Mouse (Mus musculus): ENCODE measurements around the gene Idi2.
"Not testable (repeated sequence)": the region's sequence is repeated elsewhere in the genome, so short reads cannot be mapped to it uniquely, and the experiment has no call there.

The Idi2 gene

GRCm38 (mm10) chr13:8952563-8952962 lies at the start of gene Idi2:
TSS of gene Idi2 (plus strand) at chr13:8952863.
- not testable (repeated sequence) for DNase-seq (ENCODE audit: low spot score in 2 of 2)

- not testable (repeated sequence) for DNase-seq (ENCODE audit: low spot score in 2 of 2)
Measured at GRCm38 (mm10) chr13:8905986-8906385, 46.7 kb upstream of the Idi2 start.

- DNase-seq (ENCODE audit: low spot score in 2 of 2): not testable (repeated sequence)
Measured at GRCm38 (mm10) chr13:8913890-8914289, 38.8 kb upstream of the Idi2 start.

GRCm38 (mm10) chr13:8933499-8933898 lies 19.2 kb upstream of the Idi2 start:
- DNase-seq (ENCODE audit: low spot score in 2 of 2): no peak

GRCm38 (mm10) chr13:8937611-8938140 lies 15.0 kb upstream of the Idi2 start:
- not testable (repeated sequence) for DNase-seq (ENCODE audit: low spot score in 2 of 2)

GRCm38 (mm10) chr13:8941110-8941509 lies 11.6 kb upstream of the Idi2 start:
- not testable (repeated sequence) for DNase-seq (ENCODE audit: low spot score in 2 of 2)

- not testable (repeated sequence) for DNase-seq (ENCODE audit: low spot score in 2 of 2)
Measured at GRCm38 (mm10) chr13:8941701-8942100, 11.0 kb upstream of the Idi2 start.

- not testable (repeated sequence) for DNase-seq (ENCODE audit: low spot score in 2 of 2)
Measured at GRCm38 (mm10) chr13:8943828-8944227, 8.8 kb upstream of the Idi2 start.

GRCm38 (mm10) chr13:8948131-8948530 lies 4.5 kb upstream of the Idi2 start, which contains the start of gene Gm9745:
TSS of gene Gm9745 (minus strand) at chr13:8948231.
- DNase-seq (ENCODE audit: low spot score in 2 of 2): not testable (repeated sequence)

GRCm38 (mm10) chr13:8955127-8955526 lies 2.5 kb downstream of the Idi2 start:
- not testable (repeated sequence) for DNase-seq (ENCODE audit: low spot score in 2 of 2)

GRCm38 (mm10) chr13:8956873-8957272 lies 4.2 kb downstream of the Idi2 start:
- not testable (repeated sequence) for DNase-seq (ENCODE audit: low spot score in 2 of 2)

GRCm38 (mm10) chr13:8959058-8959457 lies 6.4 kb downstream of the Idi2 start:
- not testable (repeated sequence) for DNase-seq (ENCODE audit: low spot score in 2 of 2)

- not testable (repeated sequence) for DNase-seq (ENCODE audit: low spot score in 2 of 2)
Measured at GRCm38 (mm10) chr13:8959554-8959953, 6.9 kb downstream of the Idi2 start.

- not testable (repeated sequence) for DNase-seq (ENCODE audit: low spot score in 2 of 2)
Measured at GRCm38 (mm10) chr13:8961128-8961888, 8.6 kb downstream of the Idi2 start.

GRCm38 (mm10) chr13:8962266-8962665 lies 9.6 kb downstream of the Idi2 start:
- DNase-seq (ENCODE audit: low spot score in 2 of 2): not testable (repeated sequence)

GRCm38 (mm10) chr13:8965224-8965623 lies 12.6 kb downstream of the Idi2 start:
- DNase-seq (ENCODE audit: low spot score in 2 of 2): no peak

- DNase-seq (ENCODE audit: low spot score in 2 of 2): no peak
Measured at GRCm38 (mm10) chr13:8967742-8968141, 15.1 kb downstream of the Idi2 start.

GRCm38 (mm10) chr13:8972369-8972768 lies 19.7 kb downstream of the Idi2 start:
- no peak for DNase-seq (ENCODE audit: low spot score in 2 of 2)

- DNase-seq (ENCODE audit: low spot score in 2 of 2): no peak
Measured at GRCm38 (mm10) chr13:8972972-8973371, 20.3 kb downstream of the Idi2 start.

- no peak for DNase-seq (ENCODE audit: low spot score in 2 of 2)
Measured at GRCm38 (mm10) chr13:8992231-8992630, 39.6 kb downstream of the Idi2 start.

GRCm38 (mm10) chr13:8995159-8995989 lies 42.7 kb downstream of the Idi2 start:
- peak in 1 of 2 experiments; percentile 3 for DNase-seq (ENCODE audit: low spot score in 2 of 2)
